Mouse (Mus musculus) forebrain, embryonic 11.5 days (tissue): Measurements from ENCODE around the gene Txlnb. TPM values are rescaled to one million over a fixed set of nuclear protein-coding genes. Genes with fewer than 3 reads are reported as not detected.

ENCODE experiments used
- ATAC-seq: fragments of 200-750 bp; cut with Nextera tagmentation; replicated peaks from 2 replicates; pipeline ENCODE4 v1.8.0; 2017; ENCODE audit warnings: moderate TSS enrichment; ENCODE audit not compliant: low FRiP score
- DNase-seq: peaks from one replicate; pipeline ENCODE4 v3.0.0-alpha.2; 2017; ENCODE audit warnings: low spot score
- H3K27ac ChIP-seq: fragments of 300-500 bp; sonication (generic); 2 replicates; pipeline ENCODE4 v1.5.1; 2014; ENCODE audit warnings: low read depth, low read length
- H3K27me3 ChIP-seq: fragments of 300-500 bp; sonication (generic); 2 replicates; pipeline ENCODE4 v1.6.1; 2014; ENCODE audit warnings: mild to moderate bottlenecking, low read length, mixed read lengths; ENCODE audit not compliant: control insufficient read depth, insufficient read depth
- H3K36me3 ChIP-seq: fragments of 300-500 bp; sonication (generic); 2 replicates; pipeline ENCODE4 v1.6.1; 2014; ENCODE audit warnings: mild to moderate bottlenecking, low read length, moderate library complexity, mixed read lengths; ENCODE audit not compliant: control insufficient read depth, insufficient read depth
- H3K4me1 ChIP-seq: fragments of 300-500 bp; sonication (generic); replicated peaks from 2 replicates; pipeline ENCODE4 v1.6.1; 2014; ENCODE audit warnings: low read length, mixed read lengths; ENCODE audit not compliant: control insufficient read depth, insufficient read depth
- H3K4me2 ChIP-seq: fragments of 300-500 bp; sonication (generic); 2 replicates; pipeline ENCODE4 v1.6.1; 2014; ENCODE audit warnings: low read depth, mild to moderate bottlenecking, low read length, moderate library complexity, mixed read lengths; ENCODE audit not compliant: severe bottlenecking
- H3K4me3 ChIP-seq: fragments of 300-500 bp; sonication (generic); 2 replicates; pipeline ENCODE4 v1.5.1; 2014; ENCODE audit warnings: low read depth, low read length
- H3K9ac ChIP-seq: fragments of 300-500 bp; sonication (generic); 2 replicates; pipeline ENCODE4 v1.6.1; 2014; ENCODE audit warnings: low read length
- H3K9me3 ChIP-seq: fragments of 300-500 bp; sonication (generic); 2 replicates; pipeline ENCODE4 v1.6.1; 2016; ENCODE audit warnings: low read length, mixed read lengths; ENCODE audit not compliant: control insufficient read depth
- WGBS: fragments of 180-500 bp; shearing (Covaris S2); extraction: QIAGEN DNeasy Blood & Tissue Kit; methylation state at CpG from one replicate; pipeline ENCODE4 v1.1.7; 2014; 5-methylcytosine and 5-hydroxymethylcytosine counted together
- polyA plus RNA-seq: library from polyadenylated mRNA; unstranded; fragments of >200 nt; fragmentation: Nextera tagmentation; extraction: Ambion mirVana; gene quantifications from 2 replicates; pipeline ENCODE4 v1.2.1, GENCODE M21; 2014

Gene Txlnb
- polyA plus RNA-seq, 1 experiment from 2014 or later = 2.2 TPM

DNA sequence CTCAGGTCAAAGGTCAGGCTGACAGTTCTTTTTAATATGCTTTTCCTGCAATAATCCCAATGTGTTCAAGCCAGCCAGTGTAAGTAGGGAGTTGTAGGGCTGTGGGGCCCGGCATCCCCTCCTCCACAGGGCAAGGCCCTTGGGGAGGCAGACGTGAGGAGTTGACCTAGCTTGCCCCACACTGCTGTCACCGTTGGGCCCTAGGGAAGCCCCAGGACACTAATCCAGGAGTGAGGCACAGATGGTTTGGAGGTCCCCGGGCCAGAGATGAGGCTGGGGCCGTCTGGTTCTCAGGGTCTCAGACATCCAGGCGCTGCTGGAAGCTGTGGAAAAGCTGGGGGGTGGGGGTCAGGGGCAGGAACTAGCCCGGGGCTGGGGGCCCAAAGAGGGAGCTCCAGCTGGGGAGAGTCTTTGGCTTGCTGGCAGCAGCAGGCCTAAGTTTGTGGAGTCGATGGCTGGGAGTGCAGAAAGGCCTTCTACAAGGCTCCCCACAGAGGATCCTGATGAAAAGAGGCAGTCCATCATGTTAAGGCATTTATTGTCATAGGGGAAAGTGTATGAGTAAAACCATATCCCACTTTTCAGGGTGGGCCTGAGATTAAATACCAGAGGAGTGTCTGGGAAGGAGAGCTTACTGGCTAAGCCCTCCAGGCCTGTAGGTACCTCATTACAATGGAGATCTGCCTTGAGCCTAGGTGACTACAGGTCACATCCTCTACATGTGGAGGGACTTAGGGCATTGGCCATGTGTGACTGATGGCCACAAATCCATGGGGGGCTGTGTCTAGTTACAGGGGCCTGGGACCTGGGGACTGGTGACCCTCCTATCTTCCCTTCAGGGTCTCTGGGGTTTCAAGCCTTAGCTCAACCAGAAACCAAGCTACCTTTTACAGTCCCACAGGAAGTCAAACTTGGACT lies 82.2 kb downstream of the Txlnb start:
- 59% methylated on average over 8 of the region's 8 CpGs for WGBS
- peak; percentile 49 for DNase-seq
- no peak overlapping the region for H3K27ac ChIP-seq
- ATAC-seq = peak; percentile 51; the same call in 1 of the 2 replicates
- H3K27me3 ChIP-seq = no peaks in the 10 kb centered on the region
- H3K4me1 ChIP-seq = no peaks in the 10 kb centered on the region
- no peak overlapping the region for H3K4me2 ChIP-seq
- no peaks in the 10 kb centered on the region for H3K36me3 ChIP-seq
- H3K9me3 ChIP-seq = no peaks in the 10 kb centered on the region
- no peak overlapping the region for H3K4me3 ChIP-seq
- H3K9ac ChIP-seq = no peak overlapping the region

DNA sequence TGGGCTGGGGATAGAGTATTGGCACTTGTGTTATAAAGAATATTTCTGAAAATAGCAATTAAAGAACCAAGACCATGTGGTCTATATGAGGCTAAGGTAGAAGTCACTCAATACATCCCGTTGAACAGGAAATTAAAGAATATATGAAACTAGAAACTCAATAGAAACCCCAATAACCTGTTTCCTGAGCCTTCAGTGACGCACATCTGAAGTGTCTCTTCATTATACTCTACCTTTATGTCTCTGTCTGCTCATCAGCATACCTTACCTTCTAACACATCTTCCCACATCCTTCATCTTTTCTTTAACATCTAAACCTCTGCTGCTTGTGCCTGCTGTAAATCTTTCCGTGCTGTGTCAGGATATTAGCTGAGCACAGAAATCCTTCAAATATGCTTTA lies 84.0 kb downstream of the Txlnb start:
- Histone ChIP-seq H3K4me1 (no peaks in the 10 kb centered on the region), H3K27ac (no peak overlapping the region), H3K4me2 (no peak overlapping the region), H3K9ac (no peak overlapping the region), H3K9me3 (no peaks in the 10 kb centered on the region), H3K36me3 (no peaks in the 10 kb centered on the region), H3K4me3 (no peak overlapping the region), H3K27me3 (no peaks in the 10 kb centered on the region)
- no peak for ATAC-seq
- WGBS = 91% methylated on average over 3 of the region's 3 CpGs
- no peak for DNase-seq

GRCm38 (mm10) chr10:17880724-17881123 lies 84.7 kb downstream of the Txlnb start:
- no peaks in the 10 kb centered on the region for H3K9me3 ChIP-seq

More at GRCm38 (mm10) chr10:17880724-17881123, 84.7 kb downstream of the Txlnb start:
- Histone ChIP-seq H3K4me2 (no peak overlapping the region), H3K4me1 (no peaks in the 10 kb centered on the region), H3K9ac (no peak overlapping the region), H3K4me3 (no peak overlapping the region), H3K27me3 (no peaks in the 10 kb centered on the region), H3K27ac (no peak overlapping the region), H3K36me3 (no peaks in the 10 kb centered on the region)
- no peak for ATAC-seq
- 85% methylated on average over 2 of the region's 2 CpGs for WGBS
- no peak for DNase-seq

Other genes with a start within 250 kb of the Txlnb start
- gene Cited2, start 73.0 kb upstream of the Txlnb start, polyA plus RNA-seq = 62.9 and 64.9 TPM in 2 replicates
- gene Heca, start 151.8 kb downstream of the Txlnb start, polyA plus RNA-seq = 3.9 and 4.8 TPM in 2 replicates
- gene Abracl, start 227.1 kb downstream of the Txlnb start, polyA plus RNA-seq = 163 and 188 TPM in 2 replicates